Mouse (Mus musculus) R1 (cell line): ENCODE data around the gene Nos1ap.
A peak's percentile ranks its signal among the peaks of the same experiment; 100 is the strongest.

Experiments used
- DNase-seq: peaks from one replicate; pipeline ENCODE4 v3.0.0-alpha.2; 2018; ENCODE audit warnings: low read depth, low spot score

Gene Nos1ap

DNA sequence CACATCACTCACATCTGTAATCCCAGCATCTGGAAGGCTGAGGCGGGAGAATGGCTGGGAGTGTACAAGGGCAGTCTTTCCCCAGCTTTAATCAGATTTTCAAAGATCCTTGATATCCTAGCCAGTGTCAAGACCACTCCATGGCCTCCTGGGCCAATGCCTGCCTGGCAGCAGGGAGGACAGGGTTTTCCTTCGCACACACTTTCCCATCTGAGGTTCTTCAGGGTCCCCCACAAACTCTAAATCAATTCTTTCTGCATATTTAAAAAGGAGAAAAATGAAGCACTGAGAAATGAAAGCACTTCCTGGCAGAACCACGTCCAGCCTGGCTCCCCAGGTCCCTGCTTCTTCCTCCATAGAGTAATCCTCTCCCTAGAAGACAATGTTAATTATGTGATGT is 225.9 kb downstream of the Nos1ap start:
- DNase-seq = no peak

DNA sequence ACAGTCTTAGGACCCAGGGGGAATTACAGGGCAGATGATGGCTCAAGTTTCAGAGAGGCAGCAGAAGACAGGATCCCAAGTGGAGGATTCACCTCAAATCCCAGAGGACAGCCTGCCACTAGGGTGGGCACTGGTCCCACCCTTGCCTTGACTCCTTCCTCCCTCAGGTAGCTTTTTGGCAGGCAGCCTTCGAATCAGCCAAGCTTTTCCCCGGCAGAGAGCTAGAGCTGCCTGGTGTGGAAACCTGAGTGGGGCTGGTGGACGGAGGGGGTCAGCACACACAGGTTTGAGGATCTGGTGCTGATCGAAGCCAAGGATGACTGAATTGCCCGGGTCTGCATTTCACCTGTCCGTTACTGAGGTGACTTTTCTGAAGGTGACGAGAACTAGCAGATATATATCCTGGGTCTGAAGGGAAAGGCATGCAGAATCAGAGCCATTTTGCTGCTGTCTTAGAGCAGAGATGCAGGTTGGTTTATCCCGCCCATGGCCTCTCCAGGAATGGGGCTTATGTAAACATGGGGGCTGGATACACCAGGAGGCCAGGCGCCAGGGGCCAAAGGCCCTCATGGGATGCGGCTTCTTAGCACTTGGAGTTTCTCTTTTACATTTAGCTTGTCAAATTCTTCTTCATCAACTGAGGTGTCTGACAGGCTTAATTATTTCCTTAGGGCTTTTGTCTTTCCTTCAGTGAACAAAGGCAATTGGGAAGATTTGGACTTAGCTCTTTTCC is 229.3 kb downstream of the Nos1ap start:
- no peak for DNase-seq

DNA sequence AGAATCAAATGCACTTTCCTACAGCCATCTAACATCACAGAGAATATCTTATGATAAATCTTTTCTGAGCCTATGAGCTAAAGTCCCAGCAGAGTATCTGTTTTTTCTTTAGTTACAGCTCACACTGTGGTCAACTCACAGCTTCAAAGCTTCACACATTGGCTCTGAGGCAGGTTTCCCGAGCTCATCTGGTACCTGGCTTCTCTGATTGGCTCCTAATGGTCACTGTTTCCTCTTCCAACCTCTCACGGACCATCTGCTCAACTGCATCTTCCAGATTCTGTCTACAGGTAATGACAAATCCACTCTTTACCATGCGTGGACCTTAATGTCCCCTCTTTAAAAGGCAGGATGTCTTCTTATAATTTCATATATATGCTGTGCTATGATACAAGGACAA is 236.3 kb downstream of the Nos1ap start:
- no peak for DNase-seq

DNA sequence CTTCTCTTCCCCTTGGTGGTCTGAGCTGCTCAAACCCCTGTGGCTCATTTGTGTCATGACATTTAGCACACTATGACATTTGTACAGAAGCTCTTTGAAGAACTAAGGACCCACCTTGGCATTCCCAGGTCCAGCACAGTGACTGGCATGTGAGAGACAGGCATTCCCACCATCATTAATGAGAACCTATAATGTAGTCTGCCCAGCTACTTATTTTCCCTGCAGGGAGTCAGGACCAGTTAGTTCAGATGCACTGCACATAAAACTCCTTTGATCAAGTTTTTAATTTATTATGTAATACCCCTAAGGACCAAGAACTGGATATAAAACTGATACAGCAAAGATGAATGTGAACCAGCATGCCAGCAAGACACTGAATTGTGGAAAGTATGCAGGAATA is 238.6 kb downstream of the Nos1ap start:
- no peak for DNase-seq

DNA sequence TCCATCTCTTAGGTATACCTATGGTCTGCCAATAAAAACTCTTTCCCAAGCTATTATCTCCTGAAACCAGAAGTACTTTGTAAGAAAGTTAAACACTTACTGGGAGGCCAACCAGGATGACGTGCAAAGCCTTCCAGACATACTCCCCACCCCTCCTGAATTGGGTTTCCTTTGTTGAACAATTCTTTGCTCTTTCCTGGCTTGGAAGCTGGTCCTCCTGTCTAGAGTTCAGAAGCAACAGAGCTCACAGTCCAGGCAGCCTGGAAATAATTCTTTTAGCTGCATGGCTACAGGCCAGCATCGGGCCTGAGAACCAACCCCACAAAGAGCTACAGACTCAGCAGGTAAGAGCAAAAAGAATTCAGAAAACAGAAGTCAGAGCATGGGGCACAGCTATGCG is 243.4 kb downstream of the Nos1ap start:
- DNase-seq = no peak

DNA sequence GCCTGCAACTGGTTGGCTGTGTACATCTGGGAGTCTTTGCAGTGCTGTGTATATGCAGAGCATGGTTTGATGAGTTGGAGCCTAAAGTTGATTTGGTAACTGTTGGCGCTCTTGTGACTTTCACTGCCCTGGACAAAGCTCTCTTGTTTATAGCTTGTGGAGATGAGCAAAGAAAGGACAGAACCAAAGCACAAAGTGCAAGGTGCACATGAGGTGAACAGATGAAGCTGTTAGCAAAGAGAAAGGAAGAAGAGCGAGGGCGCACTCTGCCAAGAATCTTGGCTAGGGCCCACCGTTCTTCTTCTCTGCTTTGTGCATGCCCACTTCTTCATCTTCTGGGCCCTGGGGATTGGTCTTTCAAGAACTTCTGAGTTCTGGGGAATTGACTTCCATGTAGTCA is 245.8 kb downstream of the Nos1ap start:
- no peak for DNase-seq

DNA sequence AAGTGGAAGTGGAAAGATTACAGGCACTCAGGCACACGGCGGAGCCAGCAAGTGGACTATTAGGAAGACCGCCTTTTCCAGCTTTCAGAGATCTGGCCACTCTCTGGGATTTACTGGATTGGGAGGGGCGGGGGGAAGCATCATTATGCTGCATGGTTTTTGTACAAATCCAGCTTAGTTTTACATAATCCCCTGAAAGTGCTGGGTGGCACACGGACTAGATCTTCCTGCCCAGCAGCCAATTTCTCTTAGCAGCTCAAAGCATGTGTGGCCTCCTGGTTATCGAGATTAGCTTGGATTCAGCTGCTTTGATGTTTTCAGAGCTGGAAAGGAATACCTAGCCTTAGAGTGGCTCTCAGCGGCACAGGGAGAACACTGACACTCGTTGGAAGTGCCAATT is 246.6 kb downstream of the Nos1ap start:
- no peak for DNase-seq

DNA sequence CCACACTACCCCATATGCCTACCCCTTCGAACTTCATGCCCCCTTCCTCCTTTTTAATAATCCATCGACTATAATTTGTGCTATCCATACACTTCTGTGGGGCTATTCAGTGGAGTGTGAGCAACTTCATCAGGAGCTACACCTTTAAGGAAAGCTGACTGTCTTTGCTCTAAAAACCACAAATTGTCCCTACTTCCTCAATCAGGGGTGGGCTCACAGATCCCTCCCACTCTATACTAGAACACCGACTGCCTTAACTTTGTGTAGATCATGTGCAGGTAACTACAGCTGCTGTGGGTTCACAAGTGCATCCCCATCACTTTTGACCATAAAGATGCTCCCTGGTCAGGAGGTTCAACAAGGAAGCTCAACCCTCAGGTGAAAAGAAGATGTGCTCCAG is 249.7 kb downstream of the Nos1ap start:
- DNase-seq = no peak

DNA sequence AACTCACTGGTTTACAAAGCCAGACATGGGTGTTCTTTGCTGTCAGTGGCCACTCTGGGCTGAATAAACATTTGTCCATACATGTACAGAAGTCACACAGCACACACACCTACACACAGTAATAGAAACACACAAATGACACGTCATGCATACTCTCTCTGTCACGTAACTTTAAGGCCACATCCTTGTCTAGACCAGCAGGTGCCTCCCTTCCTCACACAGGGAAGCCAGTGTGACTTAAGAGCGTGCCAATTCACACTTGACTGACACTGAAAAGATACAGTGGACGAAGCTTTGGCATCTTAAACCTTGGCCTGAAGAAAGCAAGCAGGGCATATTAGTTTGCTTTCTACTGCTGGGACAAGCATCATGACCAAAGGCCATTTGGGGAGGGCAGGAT is 256.9 kb downstream of the Nos1ap start:
- DNase-seq = no peak

DNA sequence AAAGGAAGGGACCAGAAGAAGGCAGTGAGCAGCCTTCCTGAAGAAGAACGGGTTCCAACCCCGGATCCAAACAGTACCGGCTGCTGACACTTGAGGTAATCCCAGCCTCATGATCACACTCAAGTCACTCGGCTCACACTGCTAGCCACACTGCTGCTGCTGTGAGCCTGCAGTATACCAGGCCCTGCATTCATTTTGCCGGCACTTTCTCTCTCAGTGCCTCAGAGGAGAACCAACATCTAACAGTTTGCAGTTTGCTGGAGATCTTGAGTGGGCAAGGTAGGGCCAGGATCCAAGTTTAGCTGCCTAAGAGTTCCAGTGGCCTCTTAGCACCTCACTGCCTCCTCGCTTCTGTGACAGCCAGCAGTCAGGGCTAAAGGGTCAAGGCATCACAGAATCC is 257.7 kb downstream of the Nos1ap start:
- no peak for DNase-seq

DNA sequence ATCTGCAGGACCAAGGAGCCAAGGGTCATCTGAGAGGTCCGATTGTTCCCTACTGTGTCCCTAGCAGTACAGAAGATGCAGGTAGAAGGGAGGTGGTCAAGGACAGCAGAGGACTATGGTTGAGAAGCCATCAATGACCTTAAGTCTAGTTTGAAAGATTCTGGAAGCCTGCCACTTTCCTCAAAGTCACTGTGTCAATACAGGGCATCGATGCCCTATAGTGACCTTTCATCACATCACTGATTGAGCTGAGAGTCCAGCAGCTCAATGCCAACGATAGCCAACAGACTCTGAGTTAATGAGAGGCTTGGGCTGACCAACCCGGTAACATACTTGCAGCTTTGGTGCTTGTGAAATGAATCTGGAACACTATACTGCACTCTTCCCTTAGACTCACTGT is 264.4 kb downstream of the Nos1ap start:
- no peak for DNase-seq

DNA sequence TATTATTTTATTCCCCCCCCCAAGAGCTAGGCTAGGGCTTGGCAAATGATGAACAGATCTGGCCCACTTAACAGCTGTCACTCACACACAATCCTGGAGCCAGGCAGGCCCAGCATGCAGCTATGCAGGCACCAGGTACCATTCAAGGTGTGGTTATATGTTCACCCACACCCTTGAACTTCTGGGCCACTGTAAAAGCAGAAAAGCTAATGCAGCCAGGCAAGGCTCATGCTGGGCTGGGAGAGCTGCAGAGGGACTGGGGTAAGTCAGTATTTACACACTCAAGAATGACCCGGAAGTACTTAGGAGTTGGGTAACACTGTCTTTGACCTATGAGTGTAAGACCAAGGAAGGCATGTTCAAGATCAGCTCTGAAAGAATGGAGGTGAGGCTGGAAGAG is 265.3 kb downstream of the Nos1ap start:
- DNase-seq = peak; percentile 27

DNA sequence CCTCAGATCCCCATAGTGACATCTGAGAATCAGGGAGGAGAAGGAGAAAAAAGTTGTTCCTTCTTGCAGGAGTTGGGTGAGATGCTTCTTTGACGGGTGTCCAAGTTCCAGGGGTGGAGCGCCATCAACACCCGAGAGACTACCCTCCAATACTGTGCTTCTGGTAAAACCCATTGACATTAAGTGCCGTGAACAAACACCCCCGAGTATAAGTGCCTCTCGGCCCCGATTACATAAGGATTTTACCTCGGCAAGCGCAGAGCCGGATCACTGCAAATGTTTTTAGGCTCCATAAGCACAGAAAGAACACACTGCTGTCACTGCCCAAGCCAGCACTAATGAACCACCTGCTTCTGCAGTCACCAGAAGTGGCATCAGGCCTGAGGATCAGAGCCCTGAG is 266.7 kb downstream of the Nos1ap start:
- DNase-seq = no peak

DNA sequence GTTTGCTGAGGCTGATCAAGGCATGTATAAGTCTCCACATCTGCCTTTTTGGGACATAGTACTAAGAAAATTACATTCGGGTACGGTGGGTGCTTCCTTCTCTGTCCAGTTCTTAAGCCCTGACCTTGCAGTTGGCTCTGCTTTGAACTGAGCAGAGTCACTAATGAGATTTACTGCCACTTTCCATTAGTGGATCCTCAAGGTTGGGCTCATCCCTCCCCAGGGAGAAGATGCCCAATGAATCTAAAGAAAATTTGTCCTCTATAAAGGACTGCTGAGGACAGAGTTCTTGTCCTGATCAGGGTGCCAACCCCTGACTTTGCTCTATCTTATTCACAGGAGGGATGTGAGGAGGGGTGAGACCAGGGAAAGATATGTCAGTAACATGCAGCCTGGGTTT is 267.6 kb downstream of the Nos1ap start:
- DNase-seq = no peak

DNA sequence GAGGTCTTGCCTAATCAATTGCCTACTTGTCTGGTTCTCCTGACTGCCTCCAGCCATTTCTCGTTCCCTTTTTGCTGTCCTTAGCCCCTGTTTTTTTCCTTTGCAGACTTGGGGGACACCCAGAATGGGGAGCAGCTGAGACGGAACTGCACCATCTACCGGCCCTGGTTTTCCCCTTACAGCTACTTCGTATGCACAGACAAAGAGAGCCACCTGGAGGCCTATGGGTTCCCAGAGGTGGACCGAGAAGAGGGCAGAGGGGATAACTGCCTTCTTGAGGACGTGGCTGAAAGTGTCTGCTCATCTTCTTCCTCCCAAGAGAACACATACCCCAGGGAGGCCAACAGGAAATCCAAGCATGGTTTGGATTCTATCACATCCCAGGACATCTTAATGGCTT is 278.2 kb downstream of the Nos1ap start:
- no peak for DNase-seq

DNA sequence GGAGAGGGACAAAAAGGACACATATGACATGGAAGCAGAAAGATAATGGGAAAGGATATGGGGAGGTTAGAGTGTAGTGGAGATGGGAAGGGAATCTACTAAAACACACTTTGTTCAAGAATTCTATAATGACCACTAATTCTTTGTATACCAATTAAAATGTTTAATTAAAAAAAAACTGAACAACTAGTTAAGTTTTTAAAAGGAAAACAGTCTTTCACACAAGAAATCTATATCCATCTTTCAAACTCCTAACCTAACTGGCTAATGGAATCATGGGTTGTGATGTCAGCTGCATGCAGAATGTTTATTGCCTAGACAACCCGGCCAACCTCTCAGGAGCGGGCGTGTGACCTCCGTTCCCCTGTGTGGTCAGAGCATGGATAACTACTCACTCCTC is 281.2 kb downstream of the Nos1ap start, which contains the start of gene Spata46:
Gene Spata46, plus strand, starts transcription at position 301 of the 400 bp plus-strand sequence.
- DNase-seq = no peak

DNA sequence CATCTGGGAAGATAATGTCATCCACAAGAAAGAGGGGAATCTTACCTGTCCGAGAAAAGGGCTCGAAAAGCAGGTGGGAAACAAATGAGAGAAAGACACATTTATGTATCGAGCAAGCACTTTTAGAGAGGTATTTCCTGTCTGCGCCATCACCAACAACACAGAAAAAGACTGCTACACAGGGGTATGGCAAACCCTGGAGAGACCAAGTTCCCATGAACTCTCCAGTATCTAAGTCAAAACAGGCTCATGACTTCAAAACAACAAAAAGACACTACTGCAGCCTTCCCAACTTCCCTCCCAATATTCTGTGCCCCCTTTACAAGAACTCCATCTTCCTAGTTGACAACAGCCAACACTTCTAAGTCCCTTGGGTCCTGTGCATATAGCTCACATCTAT is 283.4 kb downstream of the Nos1ap start, which contains the start of gene Gm7694:
Gene Gm7694, minus strand, starts transcription at position 101 of the 400 bp plus-strand sequence.
- no peak for DNase-seq

DNA sequence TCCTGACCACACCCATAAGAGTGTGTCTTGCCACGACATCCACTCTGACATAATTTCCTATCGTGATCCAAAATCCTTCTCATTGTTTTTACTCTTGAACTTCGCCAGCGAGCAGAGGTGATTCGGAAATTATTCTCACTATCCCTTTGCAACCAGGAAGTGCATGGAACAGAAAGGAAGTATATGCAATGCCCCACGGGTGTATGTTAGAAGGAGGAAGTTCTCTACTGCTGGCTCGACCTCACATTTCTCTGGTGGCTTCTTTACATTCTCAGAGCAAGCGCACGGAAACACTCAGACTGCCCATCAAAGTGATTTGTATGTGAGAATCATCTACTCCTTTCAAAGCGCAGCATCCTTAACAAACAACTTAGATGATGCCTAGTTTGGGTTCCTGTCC is 284.7 kb downstream of the Nos1ap start:
- no peak for DNase-seq

DNA sequence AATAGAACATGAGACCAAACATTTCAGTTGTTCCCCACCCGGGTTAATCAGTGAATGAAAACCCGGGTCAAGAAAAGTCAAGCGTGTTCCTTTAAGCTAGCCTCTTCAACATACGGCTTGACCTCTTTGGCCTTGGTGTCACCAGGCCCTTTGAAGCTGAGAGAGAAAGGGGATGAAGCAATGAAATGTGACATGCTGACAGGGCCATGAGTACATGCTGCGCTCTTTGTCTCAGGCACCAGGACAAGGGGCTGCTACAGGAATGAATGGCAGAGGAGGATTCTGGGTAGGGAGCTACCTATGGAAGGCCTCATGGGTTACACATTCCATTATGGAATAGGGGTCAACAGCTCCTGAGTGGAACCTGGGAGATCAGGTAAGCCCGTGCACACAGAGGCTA is 286.6 kb downstream of the Nos1ap start:
- DNase-seq = no peak

DNA sequence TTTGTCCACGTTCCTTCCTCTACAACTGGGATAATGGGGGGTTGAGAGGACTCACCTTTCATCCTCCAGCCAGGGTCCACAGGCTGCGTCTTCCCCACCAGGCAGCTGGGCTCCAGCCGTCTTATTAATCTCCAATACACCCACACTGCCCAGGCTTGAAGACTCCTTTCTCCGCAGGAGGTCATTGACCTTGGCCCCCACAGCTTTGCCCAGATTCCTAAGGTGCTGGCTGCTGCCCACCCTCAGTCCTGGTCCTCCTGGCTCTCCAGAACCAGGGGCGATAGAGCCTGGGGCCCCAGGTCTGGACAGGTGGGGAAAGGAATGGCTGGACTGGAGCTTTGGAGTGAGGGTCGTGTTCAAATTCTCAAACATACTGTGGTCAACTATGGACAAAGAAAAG is 287.2 kb downstream of the Nos1ap start:
- DNase-seq = no peak

DNA sequence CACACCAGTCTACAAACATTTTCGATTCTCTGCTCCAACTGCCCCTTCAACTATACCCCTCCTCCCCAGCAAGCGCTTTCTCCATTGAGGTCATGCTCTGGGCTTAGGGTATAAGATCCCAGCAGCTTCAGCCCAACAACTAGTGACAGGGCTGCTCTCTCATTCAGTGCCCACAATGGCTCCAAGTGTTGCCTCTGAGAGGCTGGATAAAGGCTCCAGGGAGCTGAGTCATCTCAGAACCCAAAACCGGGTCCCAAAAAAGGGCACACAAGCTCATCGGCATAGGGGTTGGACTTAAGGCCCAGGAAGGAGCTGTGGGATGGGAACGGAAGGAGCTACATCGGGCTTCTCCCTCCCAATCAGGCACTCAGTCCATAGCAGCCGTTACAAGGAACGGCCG is 288.0 kb downstream of the Nos1ap start:
- DNase-seq = no peak

DNA sequence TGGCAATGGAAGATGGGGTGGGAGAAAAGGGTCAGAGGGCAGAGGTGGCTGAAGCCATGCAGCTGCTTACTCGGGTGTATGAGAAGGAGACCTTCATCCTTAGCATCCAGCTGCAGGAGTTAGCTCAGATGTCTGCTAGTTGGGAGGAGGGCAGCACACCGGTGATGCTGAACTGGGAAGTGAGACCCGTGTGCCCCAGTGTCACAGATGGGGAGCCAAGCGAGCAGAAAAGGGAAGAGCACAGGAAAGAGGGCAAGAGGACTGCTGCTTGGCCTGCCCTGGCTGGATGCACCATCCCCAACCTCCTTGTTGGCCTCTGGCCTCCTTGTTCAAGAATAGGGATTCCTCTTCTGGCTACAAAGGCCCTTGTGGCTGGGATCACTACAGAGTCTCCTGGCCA is 290.2 kb downstream of the Nos1ap start:
- no peak for DNase-seq

DNA sequence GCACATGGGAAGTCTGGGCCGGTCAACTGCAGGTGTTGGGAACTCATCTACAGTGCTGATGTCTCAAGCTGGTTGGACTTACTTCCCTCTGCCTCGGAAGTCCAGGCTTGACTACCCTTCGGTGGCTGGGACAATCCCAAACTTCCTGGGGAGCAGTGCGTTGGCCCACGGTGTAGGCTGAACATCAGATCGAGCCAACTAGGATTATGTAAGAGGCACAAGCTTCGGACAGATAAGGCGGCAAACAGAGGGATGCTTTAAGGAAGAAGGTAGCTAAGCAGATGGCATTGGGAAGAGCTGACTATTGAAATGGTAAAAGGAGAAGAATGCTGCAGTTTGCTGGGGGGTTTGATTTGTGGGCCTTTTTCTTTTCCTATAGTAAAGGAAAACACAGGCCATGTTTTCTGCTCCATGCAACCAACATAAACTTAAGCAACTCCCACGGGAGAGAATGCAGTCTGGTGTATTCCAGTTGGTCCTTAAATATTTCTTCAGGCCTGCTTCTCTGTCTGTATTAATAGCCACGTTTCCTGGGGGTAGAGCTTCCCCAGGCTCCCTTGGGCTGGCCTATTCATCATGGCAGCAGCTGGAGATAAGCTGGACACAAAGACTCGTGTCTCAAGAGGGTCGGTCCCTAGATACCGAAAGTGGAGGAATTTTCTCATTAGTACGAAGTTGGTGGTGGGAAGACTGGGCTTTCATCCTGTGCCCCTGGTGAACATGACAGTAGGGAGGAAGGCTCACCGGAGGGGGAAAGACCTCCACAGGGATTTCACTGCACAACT is 294.7 kb downstream of the Nos1ap start:
- no peak for DNase-seq
